Mouse (Mus musculus) heart, embryonic 11.5 days (tissue): ENCODE measurements around the gene Ap1b1. TPM values are rescaled to one million over a fixed set of nuclear protein-coding genes. Genes with fewer than 3 reads are reported as not detected.
A peak's percentile ranks its signal among the peaks of the same experiment; 100 is the strongest.
"Not testable (repeated sequence)": the region's sequence is repeated elsewhere in the genome, so short reads cannot be mapped to it uniquely, and the experiment has no call there.

Experiments
- ATAC-seq: fragments of 200-750 bp; cut with Nextera tagmentation; replicated peaks from 2 replicates; pipeline ENCODE4 v1.8.0; 2017; ENCODE audit warnings: moderate library complexity; ENCODE audit not compliant: insufficient number of reproducible peaks, low FRiP score, low TSS enrichment
- H3K27ac ChIP-seq: fragments of 300-500 bp; sonication (generic); 2 replicates; pipeline ENCODE4 v1.5.1; 2014; ENCODE audit warnings: mild to moderate bottlenecking, low read depth, low read length
- H3K27me3 ChIP-seq: fragments of 300-500 bp; sonication (generic); 2 replicates; pipeline ENCODE4 v1.6.1; 2014; ENCODE audit warnings: mild to moderate bottlenecking, low read length, mixed read lengths; ENCODE audit not compliant: control insufficient read depth, insufficient read depth
- H3K36me3 ChIP-seq: fragments of 300-500 bp; sonication (generic); 2 replicates; pipeline ENCODE4 v1.6.1; 2014; ENCODE audit warnings: mild to moderate bottlenecking, low read length, moderate library complexity, mixed read lengths; ENCODE audit not compliant: control insufficient read depth, insufficient read depth
- H3K4me1 ChIP-seq: fragments of 300-500 bp; sonication (generic); 2 replicates; pipeline ENCODE4 v1.6.1; 2014; ENCODE audit warnings: low read length; ENCODE audit not compliant: control insufficient read depth, insufficient read depth
- H3K4me2 ChIP-seq: fragments of 300-500 bp; sonication (generic); 2 replicates; pipeline ENCODE4 v1.6.1; 2014; ENCODE audit warnings: mild to moderate bottlenecking, moderate library complexity
- H3K4me3 ChIP-seq: fragments of 300-500 bp; sonication (generic); 2 replicates; pipeline ENCODE4 v1.5.1; 2014; ENCODE audit warnings: low read depth, low read length
- H3K9ac ChIP-seq: fragments of 300-500 bp; sonication (generic); 2 replicates; pipeline ENCODE4 v1.6.1; 2014; ENCODE audit warnings: mild to moderate bottlenecking, low read depth, low read length, moderate library complexity
- H3K9me3 ChIP-seq: fragments of 300-500 bp; sonication (generic); replicated peaks from 2 replicates; pipeline ENCODE4 v1.6.1; 2016; ENCODE audit warnings: low read length; ENCODE audit not compliant: control insufficient read depth
- WGBS: fragments of 180-500 bp; shearing (Covaris S2); extraction: QIAGEN DNeasy Blood & Tissue Kit; methylation state at CpG from one replicate; pipeline ENCODE4 v1.1.7; 2014; ENCODE audit not compliant: insufficient replicate concordance; 5-methylcytosine and 5-hydroxymethylcytosine counted together
- polyA plus RNA-seq: library from polyadenylated mRNA; unstranded; fragments of >200 nt; fragmentation: Nextera tagmentation; extraction: Ambion mirVana; gene quantifications from 2 replicates; pipeline ENCODE4 v1.2.1, GENCODE M21; 2014

Ap1b1 gene
- polyA plus RNA-seq, 1 experiment from 2014 or later: 47.6 TPM

- Histone ChIP-seq H3K4me3 (peak overlapping the region; percentile 67), H3K9me3 (no peaks in the 10 kb centered on the region), H3K27me3 (peaks cover 56% of the 10 kb centered on the region), H3K4me2 (peak overlapping the region; percentile 82), H3K36me3 (peaks cover 7% of the 10 kb centered on the region; the same call in 1 of the 2 replicates), H3K27ac (no peak overlapping the region), H3K9ac (0 out of 2 replicates have a peak overlapping the region, but pooled peaks have one; percentile 79), H3K4me1 (peaks cover 32% of the 10 kb centered on the region)
- no peak for ATAC-seq
- WGBS: 55% methylated on average over 31 of the region's 31 CpGs
These were observed 77.1 kb downstream of the Ap1b1 start for GRCm38 (mm10) chr11:5063561-5064281.

DNA sequence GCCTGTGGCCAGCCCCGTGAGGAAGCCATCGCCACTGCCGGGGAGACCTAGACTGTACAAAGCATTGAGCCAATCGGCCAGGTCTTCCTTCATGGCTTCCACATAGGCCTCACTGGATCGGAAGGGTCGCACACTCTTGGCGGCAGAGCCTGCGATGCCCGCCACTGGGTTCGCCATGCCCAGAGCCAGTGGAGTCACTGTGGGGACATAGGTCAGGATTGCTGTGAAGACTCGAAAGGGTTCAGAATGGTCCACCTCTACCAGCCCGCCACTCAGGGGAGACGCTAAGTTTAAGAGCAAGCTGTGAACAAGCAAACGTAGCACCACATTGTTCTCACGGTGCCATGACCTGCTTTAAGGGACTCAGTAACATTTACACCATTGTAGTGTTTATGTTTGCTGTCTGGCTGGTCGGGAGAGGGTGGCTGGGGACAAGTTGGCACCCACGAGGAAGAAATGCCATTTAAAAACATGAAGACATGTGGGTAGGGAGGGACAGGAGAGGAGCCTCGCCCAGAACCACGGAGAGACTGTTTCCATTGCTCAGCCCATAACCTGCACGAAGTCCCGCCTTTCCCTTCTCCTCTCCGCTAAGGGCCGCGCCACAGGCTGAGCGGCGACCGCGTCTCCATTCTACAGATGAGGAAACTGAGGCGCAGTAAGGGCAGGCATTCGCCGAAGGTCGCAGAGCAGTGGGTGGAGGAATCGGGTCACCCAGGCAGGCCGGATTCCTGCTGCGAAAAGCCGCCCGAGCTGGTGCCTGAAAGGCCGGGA, 77.8 kb downstream of the Ap1b1 start:
- H3K9me3 ChIP-seq: no peaks in the 10 kb centered on the region
- no peak overlapping the region for H3K27ac ChIP-seq
- 11% methylated on average over 38 of the region's 38 CpGs for WGBS
- peak overlapping the region; percentile 67 for H3K4me3 ChIP-seq
- no peak for ATAC-seq
- H3K4me2 ChIP-seq: peak overlapping the region; percentile 82
- peaks cover 11% of the 10 kb centered on the region for H3K36me3 ChIP-seq
- peaks cover 49% of the 10 kb centered on the region for H3K27me3 ChIP-seq
- H3K9ac ChIP-seq: peak overlapping the region; percentile 79
- peaks cover 25% of the 10 kb centered on the region for H3K4me1 ChIP-seq

DNA sequence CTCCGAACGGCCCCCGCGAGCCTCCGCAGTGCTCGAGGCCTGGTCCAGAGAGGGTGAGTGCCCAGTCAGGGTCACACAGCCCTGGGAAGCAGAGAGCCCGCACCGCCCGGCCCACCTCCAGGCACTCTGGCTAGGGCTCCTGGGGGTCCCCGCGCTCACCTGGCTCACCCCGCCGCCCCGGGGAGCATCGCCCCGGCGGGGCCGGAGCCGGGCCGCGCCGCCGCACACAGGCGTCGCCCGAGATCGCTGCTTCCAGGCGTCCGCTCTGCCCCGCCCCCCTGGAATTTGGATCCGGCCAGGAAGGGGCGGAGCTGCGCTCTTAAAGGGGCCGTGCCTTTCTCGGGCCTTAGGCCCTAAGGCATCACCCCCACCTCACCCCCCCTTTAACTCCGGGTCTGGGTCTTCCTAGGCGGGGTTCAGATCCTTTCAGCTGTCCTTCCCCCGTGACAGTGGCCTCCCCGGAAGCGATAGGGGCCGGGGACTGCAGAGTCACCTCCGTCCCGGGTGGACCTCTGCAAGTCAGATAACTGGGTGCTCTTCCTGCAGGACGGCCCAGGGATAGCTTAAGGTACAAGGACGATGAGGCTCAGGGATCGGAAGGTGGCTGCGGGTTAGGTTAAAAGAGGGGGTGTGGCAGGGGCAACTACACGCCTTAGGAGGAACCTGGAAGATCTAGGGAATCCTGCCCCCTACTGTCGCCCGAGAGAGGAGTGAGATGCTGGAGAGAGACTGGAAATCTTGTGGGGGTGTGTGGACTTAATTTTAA, 78.6 kb downstream of the Ap1b1 start, which contains the start of gene Gas2l1:
Gene Gas2l1 (minus strand): TSS at position 272 of the 766 bp plus-strand sequence.
- Histone ChIP-seq H3K9ac (peak within 1 kb of the TSS; percentile 79), H3K4me1 (peaks cover 25% of the 10 kb centered on the region), H3K9me3 (no peaks in the 10 kb centered on the region), H3K36me3 (peaks cover 14% of the 10 kb centered on the region), H3K4me2 (peak within 1 kb of the TSS; percentile 82), H3K27me3 (peaks cover 41% of the 10 kb centered on the region), H3K27ac (peak within 1 kb of the TSS; percentile 30; the same call in 1 of the 2 replicates), H3K4me3 (peak within 1 kb of the TSS; percentile 67)
- under 1% methylated on average over 42 of the region's 50 CpGs for WGBS
- peak; percentile 80 for ATAC-seq

DNA sequence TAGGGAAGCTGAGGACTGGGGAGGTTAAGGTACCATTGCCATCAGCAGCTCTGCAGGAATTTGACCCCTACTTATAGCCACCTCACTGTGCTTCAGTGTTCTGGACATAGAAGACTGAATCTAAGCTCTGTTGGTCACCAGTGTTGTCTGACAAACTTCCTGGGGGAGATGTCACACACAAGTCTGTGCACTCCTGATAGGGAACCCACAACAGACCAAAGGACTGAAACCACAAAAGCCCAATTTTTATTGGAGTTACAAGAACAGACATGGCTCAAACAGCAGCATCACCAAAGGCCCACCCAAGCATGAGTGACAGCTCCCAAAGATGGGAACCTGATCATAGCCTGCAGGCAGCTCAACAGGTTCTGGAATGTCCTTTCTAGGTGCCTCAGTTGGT, 80.4 kb downstream of the Ap1b1 start:
- H3K4me1 ChIP-seq: peaks cover 14% of the 10 kb centered on the region
- H3K36me3 ChIP-seq: peaks cover 28% of the 10 kb centered on the region
- H3K9ac ChIP-seq: no peak overlapping the region
- H3K27me3 ChIP-seq: peaks cover 23% of the 10 kb centered on the region
- no peak overlapping the region for H3K4me2 ChIP-seq
- no peak overlapping the region for H3K27ac ChIP-seq
- no peak overlapping the region for H3K4me3 ChIP-seq
- H3K9me3 ChIP-seq: no peaks in the 10 kb centered on the region
- ATAC-seq: no peak

- ATAC-seq: no peak
- no peak overlapping the region for H3K4me3 ChIP-seq
- peaks cover 10% of the 10 kb centered on the region for H3K4me1 ChIP-seq
- no peak overlapping the region for H3K27ac ChIP-seq
- H3K27me3 ChIP-seq: peaks cover 10% of the 10 kb centered on the region
- 85% methylated on average over 9 of the region's 9 CpGs for WGBS
- no peak overlapping the region for H3K4me2 ChIP-seq
- H3K9ac ChIP-seq: no peak overlapping the region
- H3K36me3 ChIP-seq: peaks cover 39% of the 10 kb centered on the region
- H3K9me3 ChIP-seq: no peaks in the 10 kb centered on the region
These were observed 81.7 kb downstream of the Ap1b1 start for GRCm38 (mm10) chr11:5068126-5068971.

GRCm38 (mm10) chr11:5074882-5075281, 88.3 kb downstream of the Ap1b1 start:
- H3K9ac ChIP-seq: no peak overlapping the region
- 83% methylated on average over 4 of the region's 4 CpGs for WGBS
- H3K27me3 ChIP-seq: no peaks in the 10 kb centered on the region
- no peak overlapping the region for H3K27ac ChIP-seq
- H3K4me2 ChIP-seq: no peak overlapping the region
- no peak for ATAC-seq
- no peaks in the 10 kb centered on the region for H3K9me3 ChIP-seq
- no peak overlapping the region for H3K4me3 ChIP-seq
- peaks cover 46% of the 10 kb centered on the region for H3K36me3 ChIP-seq
- no peaks in the 10 kb centered on the region for H3K4me1 ChIP-seq

GRCm38 (mm10) chr11:5075760-5076159, 89.1 kb downstream of the Ap1b1 start:
- Histone ChIP-seq H3K4me2 (no peak overlapping the region), H3K36me3 (peaks cover 45% of the 10 kb centered on the region), H3K4me3 (no peak overlapping the region), H3K27me3 (no peaks in the 10 kb centered on the region), H3K4me1 (no peaks in the 10 kb centered on the region), H3K9ac (no peak overlapping the region), H3K9me3 (no peaks in the 10 kb centered on the region), H3K27ac (no peak overlapping the region)
- no peak for ATAC-seq

DNA sequence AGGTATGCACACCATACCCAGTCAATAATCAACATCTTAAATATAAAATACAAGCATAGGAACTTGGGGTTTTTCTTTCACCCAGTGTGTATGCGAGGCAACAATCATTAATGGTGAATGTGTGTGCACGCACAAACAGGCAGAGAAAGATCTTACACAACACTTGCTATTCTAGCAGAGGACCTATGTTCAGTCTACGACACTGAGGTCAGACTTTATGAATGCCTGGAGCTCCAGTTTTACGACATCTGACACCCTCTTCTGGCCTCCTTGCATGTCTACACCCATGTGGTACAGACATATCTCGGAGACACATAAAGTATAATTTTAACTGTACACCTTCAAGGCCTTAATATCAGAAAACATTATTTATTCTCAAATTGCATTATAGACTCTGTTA, 90.2 kb downstream of the Ap1b1 start:
- not testable (repeated sequence) for H3K9ac ChIP-seq, H3K27ac ChIP-seq, H3K4me2 ChIP-seq, H3K4me3 ChIP-seq, H3K27me3 ChIP-seq, H3K9me3 ChIP-seq, H3K4me1 ChIP-seq, ATAC-seq
- peaks cover 35% of the 10 kb centered on the region for H3K36me3 ChIP-seq
- 96% methylated on average over 4 of the region's 5 CpGs for WGBS
